Mouse (Mus musculus): ENCODE data around the gene Clasrp. TPM values are rescaled to one million over a fixed set of nuclear protein-coding genes. Genes with fewer than 3 reads are reported as not detected.

Gene Clasrp
- total RNA-seq, 2 experiments from 2014 or later = 23.4 to 32.6 TPM

DNA sequence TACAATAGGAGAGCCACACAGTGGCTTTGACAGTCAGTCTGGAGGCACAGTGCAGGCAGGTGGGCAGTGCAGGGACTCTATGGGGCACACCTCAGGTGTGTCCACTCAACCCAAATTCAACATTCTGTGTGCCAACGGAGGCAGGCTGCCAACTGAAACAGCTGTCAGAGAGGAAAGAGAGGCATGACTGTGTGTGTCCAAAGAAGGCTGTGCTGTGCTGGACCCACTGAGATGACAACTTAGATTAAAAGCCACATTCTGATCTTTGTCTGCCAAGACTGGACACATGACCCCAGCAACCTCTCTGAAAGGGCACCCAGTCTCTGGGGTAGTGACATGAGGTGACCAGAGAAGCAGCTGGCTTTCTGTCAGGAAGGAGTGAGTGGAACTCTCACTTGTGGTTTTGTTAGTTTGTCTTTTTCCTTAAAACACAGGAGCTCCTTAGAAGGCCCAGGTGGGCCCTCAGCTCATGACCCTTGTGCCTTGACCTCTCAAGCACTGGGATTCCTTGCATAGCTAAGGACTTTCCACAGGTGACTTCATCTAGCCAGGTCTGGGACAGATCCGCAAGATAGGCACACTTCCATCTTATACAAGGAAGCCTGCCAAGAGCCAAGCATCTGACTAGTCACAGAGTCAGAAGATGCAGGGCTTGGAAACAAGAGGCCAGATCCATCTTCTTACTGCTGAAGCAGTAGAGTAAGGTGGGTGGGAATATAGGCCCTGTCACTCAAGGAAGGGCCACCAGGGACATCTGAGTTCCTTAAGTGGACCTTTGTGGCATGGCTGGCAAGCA lies 63.3 kb downstream of the Clasrp start:
- ATAC-seq (ENCODE audit: poor library complexity, severe bottlenecking) = no peak

- ATAC-seq (ENCODE audit: poor library complexity, severe bottlenecking) = no peak
Observed at GRCm38 (mm10) chr7:19534676-19535075, 69.6 kb downstream of the Clasrp start.

- no peak for ATAC-seq (ENCODE audit: poor library complexity, severe bottlenecking)
Observed at GRCm38 (mm10) chr7:19532240-19532639, 72.0 kb downstream of the Clasrp start.

DNA sequence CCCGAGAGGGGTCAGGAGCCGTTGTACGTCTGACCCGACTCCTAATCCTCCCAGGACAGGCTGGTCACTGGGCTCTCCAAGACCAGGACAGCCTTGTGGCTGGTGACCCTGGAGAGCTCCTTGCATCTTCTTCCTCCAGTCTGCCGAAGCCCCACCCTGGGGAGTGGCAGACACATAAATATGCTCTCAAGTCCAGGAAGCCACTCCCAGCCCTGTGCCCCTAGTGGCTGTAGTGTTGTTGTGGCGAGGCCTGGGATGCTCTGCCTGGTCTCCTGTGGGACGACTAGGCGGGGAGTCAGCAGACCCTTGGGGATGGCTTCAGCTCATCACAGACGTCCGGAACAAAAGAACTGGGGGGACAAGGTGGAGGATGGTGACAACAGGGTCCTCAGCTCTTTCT lies 73.2 kb downstream of the Clasrp start:
- ATAC-seq (ENCODE audit: poor library complexity, severe bottlenecking) = 0 out of 2 replicates have a peak, but pooled peaks have one; percentile 43

Other genes starting within 250 kb of the Clasrp start
- 3.4 TPM in 2 replicates for gene Cd3eap, start 245.0 kb downstream of the Clasrp start, total RNA-seq (2015)
- gene Cd3eap, start 245.0 kb downstream of the Clasrp start, total RNA-seq (2017) = 9.0 and 11.5 TPM in 2 replicates
- gene Ppp1r13l, start 244.7 kb downstream of the Clasrp start, total RNA-seq (2015) = 4.1 and 4.2 TPM in 2 replicates
- gene Ppp1r13l, start 244.7 kb downstream of the Clasrp start, total RNA-seq (2017) = 0.45 TPM in 1 of 2 replicates, not detected in the other
- 4.9 and 5.7 TPM in 2 replicates for gene Ercc2, start 222.5 kb downstream of the Clasrp start, total RNA-seq (2015)
- 12.6 and 19.2 TPM in 2 replicates for gene Ercc2, start 222.5 kb downstream of the Clasrp start, total RNA-seq (2017)
- 0.09 TPM in 1 of 2 replicates, not detected in the other for gene Klc3, start 200.4 kb downstream of the Clasrp start, total RNA-seq (2015)
- not detected in 2 replicates for gene Klc3, start 200.4 kb downstream of the Clasrp start, total RNA-seq (2017)
- gene Ckm, start 199.7 kb downstream of the Clasrp start, total RNA-seq (2015) = 0.14 and 0.18 TPM in 2 replicates
- gene Ckm, start 199.7 kb downstream of the Clasrp start, total RNA-seq (2017) = 0.26 and 0.45 TPM in 2 replicates
- 11.4 and 14.7 TPM in 2 replicates for gene Mark4, start 145.7 kb downstream of the Clasrp start, total RNA-seq (2015)
- 6.4 and 9.4 TPM in 2 replicates for gene Mark4, start 145.7 kb downstream of the Clasrp start, total RNA-seq (2017)
- 0.09 and 0.14 TPM in 2 replicates for gene Exoc3l2, start 141.2 kb downstream of the Clasrp start, total RNA-seq (2015)
- 0.28 and 0.62 TPM in 2 replicates for gene Exoc3l2, start 141.2 kb downstream of the Clasrp start, total RNA-seq (2017)
- 3.9 and 6.2 TPM in 2 replicates for gene Bloc1s3, start 96.1 kb downstream of the Clasrp start, total RNA-seq (2015)
- gene Bloc1s3, start 96.1 kb downstream of the Clasrp start, total RNA-seq (2017) = 2.7 and 4.0 TPM in 2 replicates
- gene Trappc6a, start 96.1 kb downstream of the Clasrp start, total RNA-seq (2015) = 27.1 and 32.1 TPM in 2 replicates
- gene Trappc6a, start 96.1 kb downstream of the Clasrp start, total RNA-seq (2017) = 15.3 and 18.0 TPM in 2 replicates
- gene Nkpd1, start 86.6 kb downstream of the Clasrp start, total RNA-seq (2015) = 0.23 TPM in 1 of 2 replicates, not detected in the other
- gene Nkpd1, start 86.6 kb downstream of the Clasrp start, total RNA-seq (2017) = not detected in 2 replicates
- gene Ppp1r37, start 41.4 kb downstream of the Clasrp start, total RNA-seq (2015) = 10.4 and 13.1 TPM in 2 replicates
- gene Ppp1r37, start 41.4 kb downstream of the Clasrp start, total RNA-seq (2017) = 14.1 and 14.3 TPM in 2 replicates
- gene Zfp296, start 27.2 kb downstream of the Clasrp start, total RNA-seq (2015) = 4.5 and 5.4 TPM in 2 replicates
- gene Zfp296, start 27.2 kb downstream of the Clasrp start, total RNA-seq (2017) = 3.2 and 4.8 TPM in 2 replicates
- gene Gemin7, start 26.9 kb downstream of the Clasrp start, total RNA-seq (2015) = 78.2 and 107 TPM in 2 replicates
- 39.9 and 49.3 TPM in 2 replicates for gene Gemin7, start 26.9 kb downstream of the Clasrp start, total RNA-seq (2017)
- gene Relb, start 25.0 kb upstream of the Clasrp start, total RNA-seq (2015) = 8.3 and 8.6 TPM in 2 replicates
- gene Relb, start 25.0 kb upstream of the Clasrp start, total RNA-seq (2017) = 9.3 and 10.3 TPM in 2 replicates
- 56.6 and 62.8 TPM in 2 replicates for gene Clptm1, start 60.5 kb upstream of the Clasrp start, total RNA-seq (2015)
- gene Clptm1, start 60.5 kb upstream of the Clasrp start, total RNA-seq (2017) = 33.2 and 37.8 TPM in 2 replicates
- 90.8 and 107 TPM in 2 replicates for gene Apoc2, start 73.5 kb upstream of the Clasrp start, total RNA-seq (2015)
- gene Apoc2, start 73.5 kb upstream of the Clasrp start, total RNA-seq (2017) = 79.2 and 97.6 TPM in 2 replicates
- gene Gm44805, start 76.9 kb upstream of the Clasrp start, total RNA-seq (2015) = not detected in 2 replicates
- not detected in 2 replicates for gene Gm44805, start 76.9 kb upstream of the Clasrp start, total RNA-seq (2017)
- not detected in 2 replicates for gene Apoc4, start 77.0 kb upstream of the Clasrp start, total RNA-seq (2015)
- gene Apoc4, start 77.0 kb upstream of the Clasrp start, total RNA-seq (2017) = 0.04 TPM in 1 of 2 replicates, not detected in the other
- 3.8 and 7.8 TPM in 2 replicates for gene Apoc1, start 88.2 kb upstream of the Clasrp start, total RNA-seq (2015)
- 4.2 and 15.8 TPM in 2 replicates for gene Apoc1, start 88.2 kb upstream of the Clasrp start, total RNA-seq (2017)
- gene Apoe, start 94.7 kb upstream of the Clasrp start, total RNA-seq (2015) = 104 and 106 TPM in 2 replicates
- gene Apoe, start 94.7 kb upstream of the Clasrp start, total RNA-seq (2017) = 609 and 642 TPM in 2 replicates
- 17.0 and 19.6 TPM in 2 replicates for gene Tomm40, start 111.0 kb upstream of the Clasrp start, total RNA-seq (2015)
- gene Tomm40, start 111.0 kb upstream of the Clasrp start, total RNA-seq (2017) = 8.6 and 12.6 TPM in 2 replicates
- gene Nectin2, start 146.0 kb upstream of the Clasrp start, total RNA-seq (2015) = 0.51 and 0.78 TPM in 2 replicates
- gene Nectin2, start 146.0 kb upstream of the Clasrp start, total RNA-seq (2017) = 0.37 and 0.66 TPM in 2 replicates
- gene Bcam, start 166.5 kb upstream of the Clasrp start, total RNA-seq (2015) = not detected in 2 replicates
- gene Bcam, start 166.5 kb upstream of the Clasrp start, total RNA-seq (2017) = 0.29 TPM in 1 of 2 replicates, not detected in the other
- gene Cblc, start 192.3 kb upstream of the Clasrp start, total RNA-seq (2015) = not detected in 2 replicates
- gene Cblc, start 192.3 kb upstream of the Clasrp start, total RNA-seq (2017) = not detected in 2 replicates
- gene Bcl3, start 218.3 kb upstream of the Clasrp start, total RNA-seq (2015) = 29.2 and 39.1 TPM in 2 replicates
- 9.7 and 17.1 TPM in 2 replicates for gene Bcl3, start 218.3 kb upstream of the Clasrp start, total RNA-seq (2017)
- not detected in 2 replicates for gene Gm19345, start 247.5 kb upstream of the Clasrp start, total RNA-seq (2015)
- not detected in 2 replicates for gene Gm19345, start 247.5 kb upstream of the Clasrp start, total RNA-seq (2017)

Measured in megakaryocyte, adult 5-6 weeks (primary cell).